Mouse (Mus musculus) thymus, adult 2 months (tissue): ENCODE results near the gene Dpp6.

ENCODE experiments used
- CTCF ChIP-seq: fragments of 200-500 bp; IDR thresholded peaks from 2 replicates; pipeline ENCODE4 v1.5.1; 2012; ENCODE audit warnings: mild to moderate bottlenecking, control low read depth, low read length, moderate library complexity, borderline replicate concordance; ENCODE audit not compliant: control insufficient read depth, poor library complexity, insufficient read depth; ENCODE audit errors: extremely low read depth
- POLR2A ChIP-seq: fragments of 200-500 bp; IDR thresholded peaks from 2 replicates; pipeline ENCODE4 v1.6.1; 2012; ENCODE audit warnings: mild to moderate bottlenecking, low read length, control low read depth, moderate library complexity; ENCODE audit not compliant: control insufficient read depth, poor library complexity, insufficient read depth; ENCODE audit errors: extremely low read depth

- TF ChIP-seq CTCF = no peak
- TF ChIP-seq POLR2A = no peak
Observed at GRCm38 (mm10) chr5:27336698-27337097, 519.7 kb downstream of the Dpp6 start.
